Mouse (Mus musculus): ENCODE measurements around the gene Fkbp5.

DNA sequence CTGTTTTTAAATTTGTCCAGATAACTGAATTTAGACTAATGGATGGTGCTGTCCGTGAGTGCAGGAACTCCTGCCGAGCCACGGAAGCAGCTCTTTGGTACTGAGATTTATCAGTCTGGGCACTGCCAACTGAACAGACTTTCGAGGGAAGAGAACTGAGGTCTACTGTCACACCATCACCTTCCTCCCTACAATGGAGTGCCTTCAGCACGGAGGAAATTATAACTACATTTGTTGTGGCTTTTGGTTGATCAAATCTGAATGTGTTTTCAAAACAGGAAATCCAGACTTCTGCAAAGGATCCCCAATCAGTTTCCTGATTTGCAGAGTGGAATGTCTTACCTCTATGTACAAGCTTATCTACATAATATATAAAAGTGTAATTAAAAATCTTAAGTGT, 99.6 kb downstream of the Fkbp5 start:
- TF ChIP-seq CTCF (IDR thresholded peaks at IDR 0.05; ENCODE audit: control insufficient read depth, insufficient read depth, low read length), result no peak
- no peak for TF ChIP-seq POLR2A (IDR thresholded peaks at IDR 0.05; ENCODE audit: borderline replicate concordance, control insufficient read depth, low read depth, low read length)
